Mouse (Mus musculus) hindbrain, embryonic 10.5 days (tissue): ENCODE data around the gene Srl. TPM values are rescaled to one million over a fixed set of nuclear protein-coding genes. Genes with fewer than 3 reads are reported as not detected.

Experiments used
- DNase-seq: peaks from one replicate; pipeline ENCODE4 v3.0.0-alpha.2; 2017; ENCODE audit warnings: low spot score
- H3K27ac ChIP-seq: fragments of 300-500 bp; sonication (generic); 2 replicates; pipeline ENCODE4 v1.5.1; 2016; ENCODE audit warnings: mild to moderate bottlenecking, moderate library complexity
- H3K27me3 ChIP-seq: fragments of 300-500 bp; sonication (generic); 2 replicates; pipeline ENCODE4 v1.6.1; 2016; ENCODE audit warnings: mild to moderate bottlenecking; ENCODE audit not compliant: poor library complexity, insufficient read depth, severe bottlenecking
- H3K36me3 ChIP-seq: fragments of 300-500 bp; sonication (generic); 2 replicates; pipeline ENCODE4 v1.6.1; 2016; ENCODE audit warnings: mild to moderate bottlenecking, moderate library complexity
- H3K4me1 ChIP-seq: fragments of 300-500 bp; sonication (generic); replicated peaks from 2 replicates; pipeline ENCODE4 v1.6.1; 2016; ENCODE audit warnings: mild to moderate bottlenecking
- H3K4me3 ChIP-seq: fragments of 300-500 bp; sonication (generic); 2 replicates; pipeline ENCODE4 v1.5.1; 2016; ENCODE audit warnings: mild to moderate bottlenecking, moderate library complexity
- H3K9me3 ChIP-seq: fragments of 300-500 bp; sonication (generic); 2 replicates; pipeline ENCODE4 v1.6.1; 2016; ENCODE audit warnings: mild to moderate bottlenecking, moderate library complexity
- WGBS: fragments of 180-500 bp; shearing (Covaris S2); methylation state at CpG from one replicate; pipeline ENCODE4 v1.1.7; 2016; 5-methylcytosine and 5-hydroxymethylcytosine counted together
- polyA plus RNA-seq: library from polyadenylated mRNA; unstranded; fragments of >200 nt; fragmentation: Nextera tagmentation; extraction: Ambion mirVana; gene quantifications from 2 replicates; pipeline ENCODE4 v1.2.1, GENCODE M21; 2016

Gene Srl
- polyA plus RNA-seq, 1 experiment from 2014 or later = 22.8 TPM

DNA sequence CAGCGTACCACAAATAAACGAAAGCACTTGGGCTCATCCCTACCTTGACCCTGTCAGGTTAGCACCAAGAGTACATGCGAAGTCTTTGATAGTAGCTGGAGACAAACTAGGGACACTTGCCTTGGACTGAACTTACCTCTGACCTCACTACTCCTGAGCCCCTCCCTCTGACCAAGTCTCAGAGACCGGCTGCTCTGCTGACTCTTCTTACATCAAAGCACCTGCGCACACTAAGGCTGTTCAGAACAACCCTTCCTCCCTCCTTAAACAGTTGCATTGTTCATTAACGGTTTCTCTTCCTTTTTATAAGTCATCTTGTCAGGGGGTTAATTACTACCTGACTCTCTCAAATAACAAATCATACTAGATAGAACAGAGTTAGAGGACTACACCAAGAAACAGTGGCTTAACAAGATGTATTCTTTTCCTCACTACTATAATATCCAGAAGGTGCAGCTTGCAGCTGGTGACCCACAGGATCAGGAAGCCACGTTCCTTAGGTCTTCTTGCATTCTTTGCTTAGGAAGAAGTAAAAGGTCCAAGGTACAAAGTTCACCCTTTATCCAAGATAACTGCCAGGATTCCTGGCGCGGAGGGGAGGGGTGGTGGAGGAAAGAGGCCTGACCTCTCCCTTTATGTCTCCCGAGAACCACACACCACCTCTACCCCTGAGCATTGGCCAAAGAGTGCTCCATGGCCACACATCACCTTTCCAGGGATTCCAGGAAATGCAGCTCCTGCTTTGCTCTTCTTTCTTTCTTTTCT lies 102.1 kb downstream of the Srl start:
- H3K4me1 ChIP-seq = no peaks in the 10 kb centered on the region
- no peaks in the 10 kb centered on the region for H3K9me3 ChIP-seq
- H3K27ac ChIP-seq = no peak overlapping the region
- H3K27me3 ChIP-seq = no peaks in the 10 kb centered on the region
- DNase-seq = no peak
- H3K4me3 ChIP-seq = no peak overlapping the region
- no peaks in the 10 kb centered on the region for H3K36me3 ChIP-seq
- WGBS = 83% methylated on average over 10 of the region's 10 CpGs

DNA sequence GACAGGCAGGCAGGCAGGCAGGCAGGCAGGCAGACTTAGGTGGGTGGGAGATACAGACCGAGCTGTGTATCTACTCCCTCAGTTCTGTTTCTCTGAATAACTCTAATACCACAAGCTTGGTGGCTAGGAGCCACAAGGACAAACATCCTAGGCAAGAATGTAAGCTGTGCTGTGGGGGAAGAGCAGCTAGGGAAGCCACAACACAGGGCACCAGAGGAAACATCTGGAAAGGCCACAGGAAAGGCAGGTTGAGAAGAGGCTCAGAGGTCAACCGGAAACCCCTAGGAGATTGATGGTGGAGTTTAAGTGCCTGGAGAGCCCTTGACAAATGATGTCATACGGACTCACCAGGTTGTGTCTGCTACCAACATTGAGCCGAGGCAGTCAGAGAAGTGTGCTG lies 104.9 kb downstream of the Srl start:
- Histone ChIP-seq H3K27ac (no peak overlapping the region), H3K9me3 (no peaks in the 10 kb centered on the region), H3K27me3 (no peaks in the 10 kb centered on the region), H3K36me3 (no peaks in the 10 kb centered on the region), H3K4me1 (no peaks in the 10 kb centered on the region), H3K4me3 (no peak overlapping the region)
- WGBS = 84% methylated on average over 4 of the region's 4 CpGs
- DNase-seq = no peak

DNA sequence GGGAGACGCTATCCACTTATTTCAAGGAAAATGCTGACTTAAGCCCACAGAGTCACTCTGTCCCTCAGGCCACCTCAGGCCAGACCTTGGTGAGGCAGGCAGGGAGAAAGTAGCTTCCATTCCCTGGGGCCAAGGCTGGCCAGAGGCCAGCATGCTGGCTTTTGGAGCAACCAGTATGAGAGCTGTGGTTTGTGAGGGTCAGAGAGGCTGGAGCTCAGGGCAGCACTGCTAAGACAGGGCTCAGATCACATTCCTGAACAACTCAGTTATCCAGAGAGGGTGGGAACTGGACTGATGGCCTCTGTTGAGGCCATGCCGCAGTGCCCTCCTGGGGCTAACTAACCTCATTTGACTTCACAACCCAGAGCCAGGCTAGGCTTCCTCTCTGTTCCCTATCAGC lies 106.2 kb downstream of the Srl start:
- Histone ChIP-seq H3K36me3 (no peaks in the 10 kb centered on the region), H3K9me3 (no peaks in the 10 kb centered on the region), H3K27ac (no peak overlapping the region), H3K27me3 (no peaks in the 10 kb centered on the region), H3K4me3 (no peak overlapping the region), H3K4me1 (no peaks in the 10 kb centered on the region)
- WGBS = 93% methylated on average over 2 of the region's 2 CpGs
- no peak for DNase-seq

DNA sequence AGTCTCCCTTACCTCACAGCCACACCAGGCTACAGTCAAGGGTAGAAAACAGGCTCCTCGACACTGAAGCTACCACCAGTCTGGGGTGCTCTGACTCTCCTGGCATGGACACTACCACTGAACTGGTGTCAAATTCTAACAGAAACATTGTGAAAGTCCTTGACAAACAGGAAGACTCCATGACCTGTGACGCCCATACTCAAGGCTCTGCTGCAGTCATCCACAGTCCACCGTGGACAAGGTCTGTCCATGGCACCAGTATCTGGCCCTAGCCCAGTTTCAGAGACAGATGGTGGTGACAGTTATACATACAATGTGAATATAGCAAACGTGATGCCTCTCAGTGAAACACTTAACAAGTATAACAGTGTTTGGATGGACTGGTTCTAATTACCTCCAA lies 109.8 kb downstream of the Srl start:
- 66% methylated on average over 4 of the region's 4 CpGs for WGBS
- no peak overlapping the region for H3K4me3 ChIP-seq

DNA sequence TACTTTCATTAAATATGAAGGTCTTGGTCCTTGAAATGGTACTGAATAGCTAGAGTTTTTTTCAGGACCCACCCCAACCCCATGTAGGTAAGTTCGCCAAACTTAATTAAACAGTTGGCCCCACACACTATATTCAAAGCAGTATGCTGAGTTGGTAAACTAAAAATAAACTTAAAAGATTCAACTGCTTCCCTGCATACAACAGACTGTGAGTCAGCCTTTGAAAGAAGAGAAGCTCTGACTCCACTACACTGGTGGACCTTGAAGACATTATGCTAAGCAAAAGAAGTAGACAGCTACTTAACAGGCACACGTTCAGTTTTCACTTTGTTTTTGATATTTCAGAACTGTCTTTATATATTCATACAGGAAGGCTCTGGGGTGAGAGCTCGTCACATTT lies 110.6 kb downstream of the Srl start:
- Histone ChIP-seq H3K36me3 (no peaks in the 10 kb centered on the region), H3K27ac (no peak overlapping the region), H3K27me3 (no peaks in the 10 kb centered on the region), H3K9me3 (no peaks in the 10 kb centered on the region), H3K4me1 (no peaks in the 10 kb centered on the region), H3K4me3 (no peak overlapping the region)
- DNase-seq = no peak
- 80% methylated on average over 3 of the region's 3 CpGs for WGBS

More for the DNA sequence above, 109.8 kb downstream of the Srl start:
- Histone ChIP-seq H3K27ac (no peak overlapping the region), H3K4me1 (no peaks in the 10 kb centered on the region), H3K9me3 (no peaks in the 10 kb centered on the region), H3K36me3 (no peaks in the 10 kb centered on the region), H3K27me3 (no peaks in the 10 kb centered on the region)
- no peak for DNase-seq

DNA sequence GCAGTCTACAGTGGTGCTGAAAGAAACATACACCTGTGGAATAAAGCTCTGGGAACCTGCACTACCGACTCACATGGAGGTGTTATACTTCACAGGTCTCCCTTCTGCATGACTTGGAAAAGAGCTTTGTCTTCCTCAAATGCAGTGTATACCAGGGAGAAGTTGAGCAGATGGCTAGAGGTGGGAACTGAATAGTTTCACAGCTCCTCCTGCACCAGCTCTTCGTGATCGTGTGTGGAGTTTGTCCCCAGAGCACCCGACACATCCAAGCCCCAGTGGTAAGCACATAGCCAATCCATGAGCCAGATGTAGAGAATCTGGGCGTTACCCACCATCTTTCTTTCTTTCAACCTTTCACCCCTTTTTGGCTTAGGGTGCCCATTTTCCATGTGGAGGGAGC lies 111.4 kb downstream of the Srl start:
- H3K27ac ChIP-seq = no peak overlapping the region
- H3K27me3 ChIP-seq = no peaks in the 10 kb centered on the region
- H3K4me1 ChIP-seq = no peaks in the 10 kb centered on the region
- WGBS = 90% methylated on average over 5 of the region's 5 CpGs
- H3K9me3 ChIP-seq = no peaks in the 10 kb centered on the region
- no peaks in the 10 kb centered on the region for H3K36me3 ChIP-seq
- no peak for DNase-seq
- H3K4me3 ChIP-seq = no peak overlapping the region

Other genes starting within 250 kb of the Srl start
- gene Adcy9, start 121.3 kb downstream of the Srl start, polyA plus RNA-seq = 0.77 and 1.1 TPM in 2 replicates
- gene Tfap4, start 18.0 kb upstream of the Srl start, polyA plus RNA-seq = 21.3 and 27.5 TPM in 2 replicates
- 27.3 and 27.9 TPM in 2 replicates for gene Glis2, start 52.9 kb upstream of the Srl start, polyA plus RNA-seq
- 88.0 and 131 TPM in 2 replicates for gene Pam16, start 83.2 kb upstream of the Srl start, polyA plus RNA-seq
- 10.3 and 12.6 TPM in 2 replicates for gene Vasn, start 98.1 kb upstream of the Srl start, polyA plus RNA-seq
- 60.7 and 62.7 TPM in 2 replicates for gene Dnaja3, start 98.2 kb upstream of the Srl start, polyA plus RNA-seq
- 24.4 and 25.5 TPM in 2 replicates for gene Coro7, start 138.0 kb upstream of the Srl start, polyA plus RNA-seq
- 192 and 203 TPM in 2 replicates for gene Nmral1, start 177.5 kb upstream of the Srl start, polyA plus RNA-seq
- 84.6 and 93.3 TPM in 2 replicates for gene Hmox2, start 184.5 kb upstream of the Srl start, polyA plus RNA-seq
- gene Cdip1, start 248.5 kb upstream of the Srl start, polyA plus RNA-seq = 109 and 111 TPM in 2 replicates